Mouse (Mus musculus): ENCODE results near the gene Sec63. TPM values are rescaled to one million over a fixed set of nuclear protein-coding genes. Genes with fewer than 3 reads are reported as not detected.
A peak's percentile ranks its signal among the peaks of the same experiment; 100 is the strongest.

Gene Sec63
- total RNA-seq (2015) (36.3 and 43.0 TPM in 2 replicates), total RNA-seq (2017) (54.3 and 71.0 TPM in 2 replicates)

DNA sequence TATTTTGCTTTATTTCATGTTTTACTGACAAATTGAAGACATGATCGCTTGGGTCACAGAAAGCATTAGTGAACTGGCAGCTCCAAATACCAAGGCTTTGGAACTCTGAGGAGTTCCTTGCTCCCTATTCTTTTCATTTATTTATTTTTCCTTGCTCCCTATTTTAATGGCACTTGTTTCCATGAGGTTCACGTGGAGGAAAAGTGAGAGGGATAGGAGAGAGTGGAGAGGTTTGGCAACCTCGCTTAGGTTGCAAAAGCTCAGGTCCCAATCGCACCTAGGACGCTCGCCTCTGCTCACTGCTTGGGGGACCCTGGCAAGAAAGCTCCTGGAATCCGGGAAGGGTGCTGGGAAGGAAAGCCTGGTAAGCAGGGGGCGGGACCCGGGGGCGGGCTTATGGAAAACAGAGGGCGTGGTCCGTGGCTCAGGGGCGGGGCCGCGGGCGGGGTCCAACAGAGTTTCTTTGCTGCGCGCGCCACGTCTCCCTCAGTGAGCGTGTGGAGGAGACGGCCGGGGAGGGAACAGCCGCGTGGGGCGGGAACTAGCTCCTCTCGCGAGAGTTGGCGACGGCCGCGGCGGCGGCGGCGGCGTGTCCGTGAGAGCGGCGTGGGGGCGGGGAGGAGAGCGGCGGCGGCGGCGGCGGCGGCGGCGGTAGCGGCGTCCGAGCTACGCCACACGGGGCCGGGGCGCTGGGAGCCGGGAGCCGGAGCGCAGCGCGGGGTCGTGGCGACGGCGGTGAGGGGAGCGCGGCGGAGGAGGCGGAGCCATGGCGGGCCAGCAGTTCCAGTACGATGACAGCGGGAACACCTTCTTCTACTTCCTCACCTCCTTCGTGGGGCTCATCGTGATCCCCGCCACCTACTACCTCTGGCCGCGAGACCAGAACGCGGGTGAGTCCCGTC lies at the start of gene Sec63:
Gene Sec63 (plus strand): TSS at position 498 of the 902 bp plus-strand sequence.
- peak; percentile 93 for ATAC-seq (replicated peaks; ENCODE audit: poor library complexity)

DNA sequence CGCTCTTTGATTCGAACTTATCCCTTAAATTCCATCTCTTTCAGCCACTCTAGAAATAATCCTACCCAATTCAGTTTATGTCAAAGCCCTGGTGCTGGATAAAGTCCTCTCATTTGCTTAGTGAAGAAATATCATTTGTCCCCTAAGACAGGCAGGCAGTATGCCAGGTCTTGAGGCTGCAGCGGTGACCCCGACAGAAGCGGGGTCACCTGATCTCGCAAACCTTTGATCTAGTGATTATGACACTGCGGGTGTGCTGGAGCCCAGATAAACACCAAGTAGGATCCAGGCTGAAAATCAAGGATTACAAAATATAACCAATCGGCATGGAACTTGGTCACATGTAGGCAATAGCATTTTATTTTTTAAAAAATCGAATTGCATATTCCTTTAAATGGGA lies 46.6 kb upstream of the Sec63 start:
- ATAC-seq (replicated peaks; ENCODE audit: poor library complexity) = no peak

DNA sequence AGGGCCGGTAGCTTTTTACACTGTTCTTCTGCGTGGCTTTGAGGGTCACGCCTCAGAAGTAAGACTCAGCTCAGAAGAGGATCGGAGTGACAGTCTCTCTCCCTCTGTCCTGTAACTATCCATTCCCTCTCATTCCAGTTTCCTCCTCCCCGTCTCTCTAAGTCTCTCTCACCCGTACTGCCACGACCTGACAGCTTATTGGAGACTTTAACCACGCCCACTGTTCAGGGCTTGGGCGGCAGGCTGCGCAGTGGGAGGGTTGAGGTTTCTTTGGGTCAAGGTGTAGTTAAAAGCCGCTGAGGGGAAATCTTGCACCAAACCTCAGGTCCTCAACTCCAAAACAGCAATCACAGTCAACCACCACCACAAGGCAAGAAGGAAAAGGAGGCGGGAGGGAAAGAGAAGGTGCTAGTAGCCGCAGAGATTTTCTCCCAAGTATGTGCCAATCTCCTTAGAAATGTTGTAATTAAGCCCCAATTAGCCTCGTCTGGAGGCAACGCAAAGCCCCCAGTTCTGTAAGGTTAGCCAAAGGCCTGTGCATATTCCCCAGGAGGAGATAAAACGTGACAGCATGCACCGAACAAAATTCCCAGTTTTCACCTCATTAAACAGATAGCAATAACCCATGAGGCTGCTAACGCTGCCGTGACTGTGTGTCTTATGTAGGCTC lies 45.8 kb upstream of the Sec63 start:
- ATAC-seq (replicated peaks; ENCODE audit: poor library complexity) = 0 out of 2 replicates have a peak, but pooled peaks have one; percentile 14

DNA sequence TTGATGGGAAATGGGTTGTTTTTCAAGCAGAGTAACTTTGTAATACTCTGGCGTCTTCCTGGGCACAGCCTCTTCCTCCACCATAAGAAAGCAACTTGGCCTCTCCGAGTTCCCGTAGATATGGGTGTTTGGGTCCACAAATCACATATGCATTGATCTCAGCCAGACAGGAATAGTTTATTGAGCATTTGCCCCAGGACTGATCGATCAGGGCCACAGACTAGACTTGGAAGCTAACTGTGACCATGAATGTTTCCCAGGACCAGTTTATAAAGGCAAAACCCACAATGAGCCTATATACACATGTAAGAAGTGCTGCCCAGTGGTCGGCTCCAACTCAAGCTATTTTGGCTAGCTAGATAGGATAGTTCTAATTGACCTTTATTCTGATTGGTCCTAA lies 39.2 kb upstream of the Sec63 start:
- ATAC-seq (replicated peaks; ENCODE audit: poor library complexity) = no peak

DNA sequence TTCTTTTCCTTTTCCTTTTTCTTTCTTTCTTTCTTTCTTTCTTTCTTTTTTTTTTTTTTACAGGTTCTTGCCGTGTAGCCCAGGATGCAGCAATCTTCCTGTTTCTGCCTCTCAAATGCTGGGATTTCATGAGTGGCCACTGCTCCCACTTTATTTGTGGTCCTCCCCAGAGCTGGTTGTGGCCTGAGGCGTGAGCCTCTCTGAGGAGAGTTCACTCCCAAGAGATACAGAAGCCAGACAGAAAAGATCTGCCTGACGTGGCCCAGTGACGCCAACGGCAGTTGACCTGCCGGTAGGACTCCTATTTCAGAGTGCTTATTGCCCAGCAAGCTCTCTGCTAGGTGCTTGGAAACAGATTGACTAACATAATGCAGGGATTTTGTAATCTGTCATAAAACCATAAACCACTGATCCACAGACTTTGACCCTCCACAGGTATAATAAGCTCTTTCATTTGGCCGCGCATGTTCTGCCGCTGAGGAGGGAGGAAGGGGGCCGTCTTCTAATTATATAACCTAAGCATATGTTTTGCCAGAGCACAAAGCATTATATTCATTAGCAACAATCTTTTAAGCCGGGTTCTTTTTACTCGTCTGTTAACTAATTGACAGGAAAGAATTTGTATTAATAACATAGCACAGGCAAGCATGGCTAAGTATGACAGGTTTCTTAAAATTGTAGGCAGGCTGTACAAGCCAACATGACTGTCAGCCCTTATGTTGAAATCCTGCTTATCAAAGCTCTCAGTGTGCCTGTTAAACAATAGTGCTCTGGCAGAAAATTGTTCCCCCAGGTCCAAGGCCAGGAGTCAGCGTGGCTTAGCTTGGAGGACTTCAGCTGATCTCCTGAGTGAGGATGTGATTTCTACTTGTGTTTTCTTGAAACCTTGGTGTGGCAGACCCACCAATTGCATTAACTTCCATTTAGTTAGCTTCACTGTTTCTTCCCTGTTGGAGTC lies 37.7 kb upstream of the Sec63 start:
- no peak for ATAC-seq (replicated peaks; ENCODE audit: poor library complexity)

DNA sequence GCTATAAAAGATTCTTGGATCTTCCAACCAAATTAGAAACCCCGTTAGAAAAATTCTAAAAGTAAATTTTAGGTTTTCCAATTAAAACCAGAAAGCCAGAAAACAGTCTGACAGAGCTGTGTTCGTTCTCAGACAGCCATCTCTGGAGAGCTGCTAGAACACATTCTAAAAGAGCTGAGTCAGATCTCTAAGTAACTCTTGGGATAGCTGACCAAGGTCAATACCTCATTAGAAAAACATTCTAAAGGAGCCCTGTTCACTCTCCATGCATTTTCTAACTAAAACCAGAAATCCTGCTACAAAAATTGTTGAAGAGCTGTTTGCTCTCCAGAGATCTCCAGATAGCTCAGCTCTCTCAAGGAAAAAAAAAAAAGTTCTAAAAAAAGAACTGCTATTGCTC lies 31.7 kb upstream of the Sec63 start:
- no peak for ATAC-seq (replicated peaks; ENCODE audit: poor library complexity)

DNA sequence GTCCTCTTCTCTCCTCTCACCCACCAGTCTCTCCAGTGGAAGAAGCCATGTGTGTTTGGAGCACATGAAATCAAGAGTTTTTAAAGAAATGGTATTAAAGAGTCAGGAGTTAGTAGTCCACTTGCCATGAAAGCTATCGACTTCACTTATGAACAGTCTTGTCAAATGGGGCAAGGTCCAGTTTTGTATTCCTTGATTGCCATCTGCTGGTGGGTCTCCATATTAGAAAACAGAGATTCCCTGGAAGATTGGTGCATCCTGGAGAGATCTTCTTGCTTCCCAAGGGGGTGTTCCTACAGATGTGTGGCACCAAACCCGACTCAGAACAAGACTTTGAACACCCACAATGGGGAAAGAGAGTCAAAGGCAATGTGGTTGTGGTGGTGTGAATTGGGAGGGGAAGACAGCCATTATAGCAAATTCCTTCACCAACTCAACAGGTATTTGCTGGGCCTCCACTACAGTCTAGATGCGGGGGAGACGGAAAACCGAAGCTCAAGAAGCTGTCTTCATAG lies 26.7 kb upstream of the Sec63 start:
- no peak for ATAC-seq (replicated peaks; ENCODE audit: poor library complexity)

DNA sequence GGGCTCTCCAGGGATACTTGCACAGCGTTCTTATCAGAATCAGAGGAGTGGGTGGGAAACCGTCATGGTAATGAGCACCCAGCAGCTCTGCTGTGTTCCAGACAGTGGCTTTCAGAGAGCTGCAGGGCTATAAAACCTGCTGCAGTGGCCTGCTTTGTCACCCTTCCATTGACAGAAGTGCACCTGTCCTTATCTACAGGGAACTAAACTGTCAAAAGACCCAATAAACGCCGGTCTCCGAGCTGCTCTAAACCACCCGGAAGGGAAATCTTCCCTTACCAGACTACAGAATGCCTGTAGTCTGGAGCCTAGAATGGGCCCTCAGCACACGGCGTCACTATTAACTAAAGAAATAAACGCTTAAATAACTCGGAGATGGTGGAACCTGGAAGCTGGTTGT lies 9.5 kb upstream of the Sec63 start:
- ATAC-seq (replicated peaks; ENCODE audit: poor library complexity) = no peak

DNA sequence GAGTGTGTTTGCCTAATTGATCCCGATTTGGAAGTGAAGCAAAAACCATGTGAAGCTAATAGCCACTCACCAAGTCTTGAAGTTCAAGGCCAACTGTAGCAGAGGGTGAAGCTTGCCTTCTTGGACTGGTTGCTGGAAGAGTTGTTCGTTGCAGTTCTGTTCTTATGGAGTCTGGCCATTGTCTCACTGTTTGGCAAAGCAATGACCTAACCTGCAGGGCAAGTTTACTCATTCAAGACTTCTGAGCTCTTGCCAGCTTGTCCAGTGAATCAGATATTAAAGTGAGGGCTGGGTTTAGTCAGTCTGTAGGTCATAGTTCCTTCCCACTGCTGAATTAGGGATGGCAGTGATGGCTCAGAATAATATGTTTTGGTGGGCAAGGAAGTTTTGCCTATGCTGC lies 7.0 kb upstream of the Sec63 start:
- no peak for ATAC-seq (replicated peaks; ENCODE audit: poor library complexity)

DNA sequence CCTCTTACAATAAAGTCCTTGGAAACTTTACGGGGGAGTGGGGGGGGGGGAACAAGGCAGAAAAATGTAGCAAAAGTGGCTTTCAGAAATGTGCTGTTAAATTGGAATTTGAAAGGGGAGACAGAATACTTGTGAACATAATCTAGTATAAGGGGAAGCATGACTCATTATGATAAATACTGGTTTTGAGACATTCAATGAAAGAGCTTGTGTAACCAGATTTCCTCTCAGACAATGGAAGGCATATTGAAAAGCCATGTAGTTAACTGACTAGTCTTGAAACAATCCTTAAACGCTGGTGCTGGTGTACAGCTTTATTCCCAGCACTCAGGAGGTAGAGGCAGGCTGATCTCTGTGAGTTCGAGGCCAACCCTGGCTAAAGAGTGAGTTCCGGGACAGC lies 1.6 kb upstream of the Sec63 start:
- no peak for ATAC-seq (replicated peaks; ENCODE audit: poor library complexity)

DNA sequence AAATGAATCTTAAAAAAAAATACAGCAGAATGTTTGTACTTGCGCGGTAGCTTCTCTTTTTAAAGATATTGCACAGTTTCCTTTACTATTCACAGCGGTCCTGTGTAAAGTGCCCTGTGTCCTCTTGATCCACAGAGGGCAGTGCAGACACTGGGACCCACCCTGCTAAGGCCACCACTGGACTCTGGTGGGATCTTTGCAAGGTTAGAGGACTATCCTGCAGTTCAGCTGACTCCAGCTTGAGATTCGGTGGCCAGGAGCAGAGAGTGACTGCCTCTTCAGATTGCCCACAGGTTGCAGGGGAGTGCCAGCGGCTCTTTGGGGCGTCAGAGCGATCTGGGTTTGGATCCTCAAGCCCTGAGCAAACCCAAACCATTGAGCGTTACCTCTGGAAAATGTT lies 967 bp upstream of the Sec63 start:
- ATAC-seq (replicated peaks; ENCODE audit: poor library complexity) = peak; percentile 55

DNA sequence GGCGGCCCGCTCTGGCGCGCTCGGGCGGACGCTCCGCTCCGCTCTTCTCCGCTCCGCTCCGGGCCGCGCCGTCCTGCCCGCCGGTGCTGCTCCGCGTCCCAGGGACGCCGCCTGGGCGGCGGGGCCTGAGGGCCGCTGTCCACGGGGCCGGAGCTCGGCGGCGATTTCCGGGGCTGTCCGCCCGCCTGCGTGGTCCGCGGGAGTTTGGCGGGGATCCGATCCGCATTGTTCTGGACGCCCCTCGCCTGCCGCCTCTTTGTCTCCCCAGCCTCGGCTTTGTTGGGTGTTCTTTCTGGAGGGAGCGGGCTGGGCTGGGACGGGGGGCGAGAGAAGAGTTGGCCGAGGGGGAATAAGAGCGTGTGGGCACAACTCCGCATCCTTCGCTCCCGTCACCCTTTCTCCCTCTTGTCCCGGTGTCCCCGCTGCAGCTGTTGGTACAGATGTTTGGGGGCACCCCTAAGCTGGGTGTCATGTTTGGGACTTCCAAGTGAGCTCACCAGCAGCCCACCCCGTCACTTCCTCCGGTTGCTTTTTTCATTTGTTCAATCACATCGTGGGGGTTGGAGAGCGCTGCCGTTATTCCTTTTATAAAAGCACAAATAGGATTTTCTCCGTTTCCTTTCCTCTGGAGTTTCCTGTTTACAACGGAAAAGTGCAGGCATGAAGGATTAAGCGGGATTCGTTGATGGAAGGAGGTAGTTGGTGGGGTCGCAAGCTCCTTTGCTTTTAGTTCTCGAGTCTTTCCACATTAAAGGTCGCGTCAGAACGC lies 789 bp downstream of the Sec63 start:
- peak; percentile 29; the same call in 1 of the 2 replicates for ATAC-seq (replicated peaks; ENCODE audit: poor library complexity)

DNA sequence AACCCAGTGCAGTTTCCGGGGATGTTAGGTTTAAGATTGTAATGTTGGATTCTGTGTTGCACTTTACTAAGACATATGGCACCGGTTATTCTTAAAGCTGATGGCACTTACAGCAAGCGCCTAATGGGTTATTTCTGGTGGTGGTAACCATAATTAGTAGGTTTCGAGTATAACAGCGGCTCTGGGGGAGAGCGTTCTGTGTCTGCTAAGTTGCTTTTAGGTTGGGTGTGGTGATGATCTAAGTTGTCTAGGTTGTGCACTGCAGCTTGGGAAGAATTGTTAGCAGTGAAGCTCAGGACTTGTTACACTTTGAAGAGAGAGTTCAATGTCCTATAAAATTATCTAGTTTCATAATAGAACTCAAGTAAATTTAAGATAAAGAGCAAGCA lies 1.4 kb downstream of the Sec63 start:
- no peak for ATAC-seq (replicated peaks; ENCODE audit: poor library complexity)

DNA sequence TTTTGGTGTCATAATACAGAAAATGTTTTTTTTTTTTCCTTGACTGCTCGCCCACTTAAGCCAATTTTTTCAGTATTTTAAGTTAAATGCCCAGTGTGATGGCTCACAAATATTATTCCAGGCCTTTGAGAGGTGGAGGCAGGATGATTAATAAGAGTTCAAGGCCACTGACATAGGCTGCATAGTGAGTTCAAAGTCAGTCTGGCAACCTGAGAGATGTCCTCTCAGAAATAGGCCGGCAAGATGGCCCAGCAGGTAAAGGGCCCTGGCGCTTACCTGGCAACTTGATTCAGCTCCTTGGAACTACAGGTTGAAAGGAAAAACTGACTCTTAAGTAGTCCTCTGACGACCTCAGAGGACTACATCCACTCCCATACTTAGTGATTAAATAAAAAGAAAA lies 1.9 kb downstream of the Sec63 start:
- ATAC-seq (replicated peaks; ENCODE audit: poor library complexity) = no peak

DNA sequence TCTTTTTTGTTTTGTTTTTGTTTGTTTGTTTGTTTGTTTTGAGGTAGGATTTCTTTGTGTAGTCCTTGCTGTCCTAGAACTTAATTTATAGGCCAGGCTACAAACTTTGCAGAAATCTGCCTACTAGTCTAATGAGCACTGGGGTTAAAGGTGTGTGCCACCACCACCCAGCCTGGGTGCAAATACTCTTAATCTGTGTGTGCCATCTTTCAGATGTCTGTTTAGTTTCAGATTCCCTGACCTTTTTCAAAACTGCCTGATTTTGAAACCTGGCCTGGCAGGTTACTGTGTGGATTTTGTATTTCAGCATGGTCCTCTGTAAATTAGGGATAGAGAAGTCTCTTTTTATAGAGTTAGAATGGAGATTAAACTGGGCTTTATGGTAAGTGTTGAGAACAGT lies 4.0 kb downstream of the Sec63 start:
- ATAC-seq (replicated peaks; ENCODE audit: poor library complexity) = no peak

DNA sequence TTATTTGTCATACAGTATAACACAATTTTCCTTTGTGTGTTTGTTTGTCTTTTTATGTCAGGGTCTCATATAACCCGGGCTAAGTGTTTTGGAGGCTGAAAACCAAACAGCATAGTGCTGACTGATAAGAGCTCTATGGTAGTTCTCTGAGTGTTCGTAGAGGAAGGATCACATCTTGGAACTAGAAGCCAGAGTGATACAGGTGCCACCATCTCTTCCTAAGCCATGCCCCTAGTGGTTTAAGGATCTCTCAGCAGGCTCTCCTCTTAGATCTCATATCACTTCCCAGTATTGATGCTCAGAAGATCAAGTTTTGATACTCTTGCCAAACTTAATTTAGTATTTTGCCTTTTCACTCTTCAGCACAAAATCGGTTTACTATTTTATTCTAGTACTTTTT lies 14.2 kb downstream of the Sec63 start:
- ATAC-seq (replicated peaks; ENCODE audit: poor library complexity) = 0 out of 2 replicates have a peak, but pooled peaks have one; percentile 34

DNA sequence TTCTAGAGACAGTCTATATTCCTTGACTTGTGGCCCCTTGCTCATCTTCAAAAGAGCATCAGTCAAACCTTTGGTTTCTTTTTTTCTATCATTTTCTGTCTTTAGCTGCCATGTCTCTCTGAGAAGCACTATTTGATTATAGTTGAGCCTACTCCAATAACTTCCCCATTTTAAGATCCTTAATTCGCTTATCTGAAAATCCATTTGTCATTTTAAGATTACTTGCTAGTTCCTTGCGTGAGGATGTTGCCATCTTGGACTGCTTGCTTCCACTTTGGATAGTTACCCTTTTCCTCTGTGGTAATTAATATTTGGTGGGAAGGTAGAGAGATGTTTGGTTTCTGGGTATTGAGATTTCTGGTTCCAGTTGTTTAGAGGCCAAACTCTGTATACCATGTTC lies 19.5 kb downstream of the Sec63 start:
- ATAC-seq (replicated peaks; ENCODE audit: poor library complexity) = no peak; the same call in 1 of the 2 replicates

DNA sequence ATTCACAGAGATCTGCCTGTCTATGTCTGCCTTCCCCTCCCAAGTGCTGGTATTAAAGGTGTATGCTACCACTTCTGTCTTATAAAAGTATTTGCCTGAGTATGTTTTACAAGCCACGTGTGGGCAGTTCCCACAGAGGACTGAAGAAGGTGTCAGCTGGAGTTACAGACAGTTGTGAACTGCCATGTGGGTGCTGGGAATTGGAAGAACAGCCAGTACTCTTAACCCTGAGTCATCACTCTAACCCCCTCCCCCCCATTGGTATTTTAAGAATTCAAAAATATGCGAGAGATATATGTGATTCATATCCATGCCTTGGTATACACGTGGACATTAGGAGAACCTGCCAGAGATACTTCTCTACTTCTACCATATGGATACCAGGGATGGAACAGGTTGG lies 20.4 kb downstream of the Sec63 start:
- ATAC-seq (replicated peaks; ENCODE audit: poor library complexity) = no peak

DNA sequence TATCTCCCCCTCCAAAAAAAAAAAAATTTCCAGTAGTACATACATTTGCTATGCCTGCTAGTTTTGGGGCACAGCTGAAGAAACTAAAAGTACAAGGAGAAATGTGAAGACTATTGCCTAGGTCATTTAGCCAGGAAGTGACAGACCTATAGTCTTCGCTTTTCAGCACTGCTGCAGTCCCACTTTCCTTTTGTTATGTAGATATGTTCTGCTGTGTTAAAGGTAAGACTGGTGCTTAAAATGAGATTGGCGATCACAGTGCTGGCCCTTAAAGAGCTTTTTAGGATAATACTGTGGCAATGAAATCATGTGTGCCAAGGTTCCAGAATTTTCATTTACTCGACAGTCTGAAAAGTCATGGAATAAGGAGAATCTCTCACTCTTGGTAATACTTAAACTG lies 39.6 kb downstream of the Sec63 start:
- no peak for ATAC-seq (replicated peaks; ENCODE audit: poor library complexity)

DNA sequence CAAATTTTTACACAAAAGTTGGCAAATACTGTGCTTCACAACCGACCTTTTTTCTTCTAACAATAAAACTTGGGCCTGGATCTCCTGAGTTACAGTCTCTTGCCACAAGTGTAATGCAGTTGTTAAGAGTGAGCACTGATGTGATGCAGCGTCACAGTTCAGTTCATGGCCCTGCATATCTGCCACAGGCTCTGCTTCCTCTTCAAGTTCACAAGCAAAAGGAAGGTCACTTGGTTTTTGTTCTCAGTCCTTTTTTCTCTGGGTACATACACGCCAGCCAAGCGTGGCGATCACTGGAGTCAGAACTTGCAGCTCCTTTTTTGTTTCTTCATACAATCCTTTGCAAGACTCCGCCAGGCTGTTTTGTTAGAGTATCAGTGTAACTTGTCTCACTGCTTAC lies 64.6 kb downstream of the Sec63 start:
- ATAC-seq (replicated peaks; ENCODE audit: poor library complexity) = no peak
